Mouse (Mus musculus) Patski (cell line): ENCODE measurements around the gene Brpf1. TPM values are rescaled to one million over a fixed set of nuclear protein-coding genes. Genes with fewer than 3 reads are reported as not detected.
A peak's percentile ranks its signal among the peaks of the same experiment; 100 is the strongest.

Experiments used
- ATAC-seq: fragments of 100-300 bp; one replicate; pipeline ENCODE4 v1.8.0; 2021
- CTCF ChIA-PET: fragments of 350-600 bp; sonication (Branson Sonifier 250); formaldehyde crosslinking; loops from one replicate; lab custom pipeline; 2022; ENCODE audit warnings: inconsistent platforms; lab: Charles Lee
- POLR2A ChIA-PET: fragments of 350-600 bp; sonication (Branson Sonifier 250); formaldehyde crosslinking; loops from one replicate; lab custom pipeline; 2022; ENCODE audit warnings: antibody characterized with exemption, inconsistent platforms; lab: Charles Lee
- DNase-seq: peaks from one replicate; pipeline ENCODE4 v3.0.0-alpha.2; 2011; ENCODE audit warnings: low read depth, low spot score
- H3K27me3 ChIP-seq: fragments of 371-371 bp; one replicate; pipeline ENCODE4 v1.5.1; 2021
- CTCF ChIP-seq: fragments of 100-300 bp; IDR thresholded peaks from one replicate; pipeline ENCODE4 v1.5.1; 2021
- in situ Hi-C: fragments of 300-500 bp; cut with MboI; formaldehyde crosslinking; loops from 3 replicates; pipeline ENCODE4 v1.11.1; 2018; ENCODE audit warnings: low pct_unique_long_range_greater_than_20kb, mixed read lengths
- polyA plus RNA-seq: library from polyadenylated mRNA; unstranded; gene quantifications from one replicate; pipeline ENCODE4 v1.2.3, GENCODE M21; 2021

Brpf1 gene
- polyA plus RNA-seq, 1 experiment from 2014 or later, result 29.4 TPM

DNA sequence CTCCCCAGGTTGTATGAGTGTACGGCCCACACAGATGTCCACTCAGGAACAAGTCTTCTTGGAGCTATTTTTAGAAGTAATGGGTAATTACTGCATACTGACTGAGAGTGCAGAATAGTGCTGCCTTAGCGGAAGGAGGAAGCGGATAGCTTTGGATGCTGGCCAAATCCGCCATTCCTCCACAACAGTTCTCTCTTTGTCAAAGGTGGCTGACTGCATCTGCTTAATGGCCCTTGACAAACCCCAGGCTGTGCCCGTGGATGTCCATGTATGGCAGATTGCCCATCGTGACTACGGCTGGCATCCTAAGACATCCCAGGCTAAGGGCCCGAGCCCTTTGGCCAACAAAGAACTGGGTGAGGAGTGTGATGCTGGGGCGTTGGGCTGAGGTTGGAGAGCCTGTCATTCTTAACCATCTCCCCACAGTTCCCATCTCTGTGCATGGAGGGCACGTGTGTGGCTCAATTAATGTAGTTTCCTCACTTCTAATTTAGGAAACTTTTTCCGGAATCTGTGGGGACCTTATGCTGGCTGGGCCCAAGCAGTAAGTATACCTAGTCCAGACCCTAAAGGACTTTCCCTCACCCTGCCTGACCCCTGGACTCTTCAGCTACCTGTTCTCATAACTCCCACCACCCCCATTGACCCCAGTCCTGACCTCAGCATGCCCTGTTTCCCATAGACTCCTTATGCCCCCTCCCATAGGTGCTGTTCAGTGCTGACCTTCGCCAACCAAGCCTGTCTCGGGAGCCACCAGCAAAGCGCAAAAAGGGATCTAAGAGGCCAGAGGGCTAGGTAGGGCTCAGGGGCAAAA is 26.4 kb downstream of the Brpf1 start:
- H3K27me3 ChIP-seq, result no peaks in the 10 kb centered on the region
- POLR2A ChIA-PET, result no interaction called here
- in situ Hi-C loops, result no loop called here
- ATAC-seq (peak; percentile 93), DNase-seq (peak; percentile 98)
- CTCF ChIA-PET, result interaction anchor here (0.9 to 1.8 kb wide), 2 partner anchors 11 to 20 kb away, joined by 4 read pairs; no protein-coding TSS in a partner anchor
- TF ChIP-seq CTCF, result no peak

DNA sequence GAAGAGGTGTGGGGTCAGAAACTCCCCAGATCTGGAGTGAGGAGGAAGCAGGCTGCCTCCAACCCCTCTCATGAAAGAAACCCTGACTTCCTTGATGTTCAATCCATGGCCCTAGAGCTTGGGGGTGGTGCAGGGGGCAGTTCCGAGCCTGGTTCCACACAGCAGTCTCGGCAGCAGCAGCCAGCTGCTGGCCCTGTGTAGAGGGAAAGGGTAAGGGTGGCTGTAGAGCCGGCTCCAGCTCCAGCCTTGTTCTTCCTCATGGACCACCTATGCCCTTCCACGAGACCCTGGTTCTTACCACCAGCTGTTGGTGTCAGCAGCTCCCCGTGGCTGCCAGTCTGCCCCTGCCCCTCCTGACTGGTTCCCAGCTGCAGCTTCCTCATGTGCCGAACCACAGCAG is 27.3 kb downstream of the Brpf1 start:
- CTCF ChIA-PET, result interaction anchor here (0.9 kb wide), 1 partner anchor 19 kb away, joined by 4 read pairs; no protein-coding TSS in a partner anchor
- POLR2A ChIA-PET, result no interaction called here
- in situ Hi-C loops, result no loop called here
- TF ChIP-seq CTCF, result no peak
- H3K27me3 ChIP-seq, result no peaks in the 10 kb centered on the region
- ATAC-seq, result no peak
- DNase-seq, result no peak

DNA sequence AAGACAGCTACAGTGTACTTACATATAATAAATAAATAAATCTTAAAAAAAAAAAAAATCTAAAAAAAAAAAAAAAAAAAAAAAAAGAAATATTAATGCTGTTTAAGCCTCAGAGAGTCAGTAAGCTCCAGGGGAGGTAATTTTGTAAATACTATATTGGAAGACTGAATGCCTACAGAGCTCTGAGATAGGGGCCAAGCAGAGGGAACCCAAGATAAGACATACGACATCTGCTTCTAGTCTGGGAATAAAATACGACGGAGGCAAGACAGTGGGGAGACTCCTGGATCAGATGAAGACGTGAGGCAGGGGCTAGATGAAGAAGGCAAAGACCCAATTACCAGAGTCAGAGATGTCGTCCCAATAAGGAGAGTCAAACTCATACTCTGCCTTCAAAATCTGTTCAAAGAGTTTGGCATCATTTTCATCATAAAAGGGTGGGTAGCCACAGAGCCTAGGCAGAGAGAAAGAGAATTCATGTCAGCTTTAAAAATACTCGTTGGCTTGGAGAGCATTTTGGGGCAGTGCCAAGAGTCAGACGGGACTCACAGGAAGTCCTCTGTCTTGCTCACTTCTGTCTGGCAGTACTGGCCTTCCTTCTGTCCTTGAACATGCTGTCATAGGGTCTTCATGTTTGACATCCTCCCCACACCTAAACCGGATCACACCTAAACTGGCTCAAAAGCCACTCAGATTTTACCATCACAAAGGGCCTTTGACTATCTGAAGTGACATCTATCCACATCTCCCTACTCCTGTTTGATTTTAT is 30.1 kb downstream of the Brpf1 start:
- no peak for ATAC-seq
- H3K27me3 ChIP-seq, result no peaks in the 10 kb centered on the region
- in situ Hi-C loops, result loop anchor here (5.0 kb wide), 1 partner anchor 40 kb away; the partner anchor contains the start of genes Arpc4 and Tada3
- ChIA-PET CTCF (interaction anchor here (1.5 kb wide), 1 partner anchor 27 kb away, joined by 4 read pairs; no protein-coding TSS in a partner anchor), POLR2A (no interaction called here)
- DNase-seq, result no peak
- no peak for TF ChIP-seq CTCF

DNA sequence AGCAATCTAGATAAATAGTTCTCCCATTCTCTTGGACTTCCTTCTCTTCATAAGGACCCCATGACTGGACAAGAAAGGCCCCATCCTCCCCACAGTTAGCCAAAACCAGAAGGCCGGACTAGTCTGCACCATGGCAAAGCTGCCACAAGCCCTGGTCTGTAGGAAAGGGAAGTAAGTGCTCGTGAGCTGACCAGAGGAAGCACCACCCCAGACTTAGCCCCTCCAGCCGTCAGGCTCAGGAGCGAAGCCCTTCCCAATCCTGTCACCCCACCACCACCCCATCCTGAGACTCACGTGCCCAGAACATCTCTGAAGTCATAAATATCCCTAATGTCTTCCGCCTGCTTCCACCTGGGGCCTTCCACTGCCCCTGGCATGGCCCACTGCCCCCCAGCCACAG is 34.6 kb downstream of the Brpf1 start:
- ATAC-seq, result no peak
- in situ Hi-C loops, result no loop called here
- no peaks in the 10 kb centered on the region for H3K27me3 ChIP-seq
- CTCF ChIA-PET, result no interaction called here
- no peak for TF ChIP-seq CTCF
- no peak for DNase-seq
- POLR2A ChIA-PET, result no interaction called here

DNA sequence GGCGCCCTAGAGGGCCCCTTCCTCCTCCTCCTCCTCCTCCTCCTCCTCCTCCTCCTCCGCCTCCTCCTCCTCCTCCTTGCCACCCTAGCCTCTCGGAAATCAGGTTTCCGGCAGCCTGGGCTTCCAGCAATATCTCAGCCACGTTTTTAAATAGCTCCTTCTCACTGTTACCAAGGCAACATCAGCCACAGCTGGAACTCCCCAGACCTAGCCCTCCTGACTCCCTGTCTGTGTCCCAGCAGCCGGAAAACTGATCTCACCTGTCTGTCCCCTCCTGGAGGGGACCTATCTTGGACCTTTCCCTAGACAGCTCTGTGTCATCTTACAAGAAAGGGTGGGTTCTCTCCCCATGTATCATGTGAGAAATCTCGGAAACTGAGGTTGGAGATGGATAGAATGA is 35.4 kb downstream of the Brpf1 start:
- CTCF ChIA-PET, result no interaction called here
- TF ChIP-seq CTCF, result no peak
- in situ Hi-C loops, result no loop called here
- POLR2A ChIA-PET, result interaction anchor here (1.3 kb wide), 1 partner anchor 15 kb away, joined by 4 read pairs; the partner anchor contains the start of gene Ogg1
- H3K27me3 ChIP-seq, result no peaks in the 10 kb centered on the region
- DNase-seq (no peak), ATAC-seq (no peak)

DNA sequence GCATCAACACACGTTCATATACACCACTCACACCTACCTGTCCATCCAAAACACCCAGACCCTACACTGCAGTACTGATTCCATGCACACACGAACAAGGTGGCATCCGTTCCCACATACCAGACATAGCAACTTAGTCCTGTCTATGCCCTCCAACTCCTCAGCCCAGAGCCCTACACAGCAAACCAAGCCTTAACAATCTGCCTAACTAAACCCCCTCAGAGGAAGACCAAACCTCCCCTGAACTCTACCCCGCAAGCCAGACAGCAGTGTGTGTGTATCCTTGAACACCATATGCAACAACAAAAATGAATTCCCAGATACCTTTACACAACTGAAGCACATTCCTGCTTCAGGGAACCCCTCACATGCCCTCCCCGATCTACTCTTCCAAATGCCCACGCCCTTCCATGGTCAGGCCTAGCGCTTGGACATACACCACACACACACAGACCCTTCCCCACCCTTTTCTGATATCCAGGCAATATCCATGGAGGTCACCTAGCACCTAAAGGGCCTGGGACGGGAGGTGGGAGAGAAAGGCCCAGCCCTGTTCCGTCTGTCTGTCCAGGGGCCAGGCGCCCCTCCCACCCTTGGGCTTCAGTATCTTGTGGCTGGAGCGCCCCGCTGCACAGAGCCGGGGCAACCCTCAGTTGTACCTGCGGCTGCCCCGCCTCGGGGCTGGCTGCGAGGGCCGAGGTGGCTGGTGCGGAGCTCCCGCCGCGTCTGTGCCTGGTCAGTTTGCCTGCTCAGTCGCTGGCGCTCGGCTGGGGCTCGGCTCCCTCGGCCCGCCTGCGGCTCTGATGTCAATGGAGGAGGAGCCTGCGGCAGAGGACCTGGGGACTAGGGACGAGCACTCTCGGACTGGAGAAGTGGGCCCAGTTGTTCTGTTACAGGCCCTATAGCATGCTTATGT is 36.5 kb downstream of the Brpf1 start, which contains the start of gene Camk1:
Gene Camk1 (minus strand): TSS at position 808 of the 916 bp plus-strand sequence.
- ChIA-PET CTCF (no interaction called here), POLR2A (interaction anchor here (1.2 to 1.4 kb wide), 5 partner anchors 12 to 33 kb away, joined by 3 to 6 read pairs (median 3); partner anchors contain the start of gene Ogg1)
- TF ChIP-seq CTCF, result no peak
- in situ Hi-C loops, result no loop called here
- peak; percentile 92 for ATAC-seq
- no peaks in the 10 kb centered on the region for H3K27me3 ChIP-seq
- no peak for DNase-seq

DNA sequence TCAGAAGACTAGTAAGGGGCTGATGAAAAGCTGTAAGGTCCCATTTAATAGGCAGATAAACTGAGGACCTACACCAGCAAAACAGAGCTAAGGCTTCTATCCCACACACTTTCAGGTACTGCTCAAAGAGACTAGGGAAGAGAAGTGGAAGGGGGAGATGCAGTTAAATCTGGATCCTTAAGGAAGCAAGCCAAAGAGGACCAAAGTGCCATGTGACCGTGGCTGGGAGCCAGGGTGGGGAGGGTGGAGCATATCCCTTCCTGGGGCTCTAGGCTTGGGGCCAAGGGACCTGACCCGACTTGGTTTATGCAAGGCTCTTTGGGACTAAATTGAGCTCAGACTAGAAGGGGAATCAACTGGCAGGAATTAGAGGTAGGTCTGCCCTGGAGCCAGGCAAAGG is 37.4 kb downstream of the Brpf1 start:
- ATAC-seq, result no peak

DNA sequence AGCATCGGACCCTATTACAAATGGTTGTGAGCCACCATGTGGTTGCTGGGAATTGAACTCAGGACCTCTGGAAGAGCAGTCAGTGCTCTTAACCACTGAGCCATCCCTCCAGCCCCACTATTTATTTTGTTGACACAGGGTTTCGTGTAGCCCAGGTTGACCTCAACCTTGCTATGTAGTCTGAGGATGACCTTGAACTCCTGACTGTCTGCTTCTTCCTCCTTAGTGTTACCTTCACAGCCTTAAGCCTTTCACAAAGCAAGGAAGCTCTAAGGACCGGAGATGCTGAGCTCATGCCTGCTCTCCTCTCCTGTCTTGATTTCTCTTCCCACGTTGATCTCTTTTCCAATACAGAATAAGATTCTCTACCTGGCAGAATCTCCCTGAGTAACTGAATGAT is 40.0 kb downstream of the Brpf1 start:
- ATAC-seq (no peak), DNase-seq (no peak)
- ChIA-PET CTCF (no interaction called here), POLR2A (no interaction called here)
- in situ Hi-C loops, result no loop called here
- H3K27me3 ChIP-seq, result no peaks in the 10 kb centered on the region
- no peak for TF ChIP-seq CTCF

More for the DNA sequence above, 37.4 kb downstream of the Brpf1 start:
- DNase-seq, result no peak
- POLR2A ChIA-PET, result interaction anchor here (0.8 to 1.4 kb wide), 6 partner anchors 13 to 75 kb away, joined by 3 to 6 read pairs (median 3); partner anchors contain the start of gene Rpusd3
- CTCF ChIA-PET, result interaction anchor here (1.0 to 1.3 kb wide), 2 partner anchors 11 to 12 kb away, joined by 3 to 4 read pairs; no protein-coding TSS in a partner anchor
- TF ChIP-seq CTCF, result no peak
- H3K27me3 ChIP-seq, result no peaks in the 10 kb centered on the region
- in situ Hi-C loops, result no loop called here

DNA sequence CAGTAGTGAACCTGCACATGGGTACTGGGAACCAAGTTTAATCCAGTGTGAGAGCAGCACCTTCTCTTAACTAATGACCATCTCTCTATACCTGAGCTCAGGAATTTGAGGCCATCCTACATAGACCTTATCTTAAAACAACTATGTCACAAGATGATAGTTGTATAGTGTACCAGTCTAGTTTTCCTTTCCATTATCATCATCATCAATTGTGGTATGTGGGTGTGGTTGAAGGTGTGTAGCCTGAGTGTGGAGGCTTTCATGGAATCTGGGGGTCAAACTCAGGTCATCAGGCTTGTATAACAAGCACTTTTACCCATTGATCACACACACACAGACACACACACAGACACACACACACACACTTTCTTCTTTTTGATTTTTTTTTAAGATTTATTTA is 43.6 kb downstream of the Brpf1 start:
- ATAC-seq (no peak), DNase-seq (no peak)
- no peaks in the 10 kb centered on the region for H3K27me3 ChIP-seq
- POLR2A ChIA-PET, result no interaction called here
- CTCF ChIA-PET, result interaction anchor here (1.1 kb wide), 1 partner anchor 29 kb away, joined by 3 read pairs; no protein-coding TSS in a partner anchor
- no peak for TF ChIP-seq CTCF
- in situ Hi-C loops, result no loop called here
